Mouse (Mus musculus): Measurements from ENCODE around the gene Rhoa. TPM values are rescaled to one million over a fixed set of nuclear protein-coding genes. Genes with fewer than 3 reads are reported as not detected.

Rhoa gene
- 82.9 and 125 TPM in 2 replicates for total RNA-seq (2012; rRNA removed)

DNA sequence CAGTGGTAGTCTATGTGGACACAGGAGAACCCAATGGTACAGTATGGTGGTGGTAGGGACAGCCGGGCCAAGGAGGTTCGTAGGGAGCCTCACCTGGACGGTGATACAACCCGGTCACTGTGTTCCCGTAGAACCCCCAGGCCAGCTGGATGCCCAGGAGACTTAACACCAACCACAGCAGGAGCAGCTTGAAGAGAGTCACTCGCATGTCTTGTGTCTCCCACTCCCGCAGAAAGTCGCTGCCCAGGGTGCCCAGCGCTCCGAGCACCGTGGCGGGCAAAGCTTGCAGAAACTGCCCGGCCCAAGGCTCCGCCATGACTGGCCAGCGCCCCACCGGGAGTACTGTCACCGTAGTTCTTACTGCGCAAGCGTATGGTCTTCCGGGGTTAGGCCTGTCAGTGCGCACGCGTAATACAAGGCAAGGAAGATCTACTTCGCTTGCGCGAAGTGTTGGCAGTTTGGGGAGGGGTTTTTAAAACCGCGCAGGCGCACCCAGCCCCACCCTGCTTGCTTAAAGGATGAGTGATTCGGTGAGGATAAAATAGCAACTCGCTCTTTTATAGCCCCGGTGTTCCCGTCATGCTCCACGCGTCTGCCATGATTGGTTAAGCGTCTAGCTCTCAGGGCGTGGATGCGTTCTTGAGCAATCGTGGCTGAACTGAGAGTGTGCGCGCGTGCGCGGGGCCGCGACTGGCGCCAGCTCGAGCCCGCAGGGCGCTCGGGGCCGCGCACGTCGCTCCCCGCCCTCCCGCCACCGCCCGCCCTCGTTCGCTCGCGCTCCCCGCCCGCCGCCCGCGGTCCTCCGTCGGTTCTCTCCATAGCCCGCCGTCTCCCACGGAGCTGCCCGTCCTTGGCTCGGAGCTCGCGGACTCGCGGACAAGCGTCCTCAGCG lies at the start of gene Rhoa, which contains the start of gene Tcta:
Gene Rhoa, plus strand, starts transcription at position 501 of the 892 bp plus-strand sequence.
Gene Tcta, minus strand, starts transcription at position 532 of the 892 bp plus-strand sequence.
- DNase-seq (ENCODE audit: low read depth, low spot score): peak; percentile 99
- Histone ChIP-seq H3K4me1 (ENCODE audit: control insufficient read depth in 2 of 2, insufficient read depth in 2 of 2, low read length in 2 of 2, poor library complexity in 1 of 2) (peaks cover 9% of the 10 kb centered on the region in 2 experiments), H3K36me3 (ENCODE audit: control insufficient read depth, insufficient read depth, low read length, poor library complexity, severe bottlenecking) (peaks cover 17% of the 10 kb centered on the region), H3K9ac (ENCODE audit: insufficient read depth, low read depth, low read length, poor library complexity, severe bottlenecking) (peak within 1 kb of the TSS; percentile 99), H3K27ac (ENCODE audit: insufficient read depth, low read depth, low read length, poor library complexity, severe bottlenecking) (peak within 1 kb of the TSS; percentile 97), H3K4me3 (ENCODE audit: insufficient read depth in 1 of 2, low read depth in 1 of 2, low read length in 2 of 2, poor library complexity in 1 of 2, severe bottlenecking in 1 of 2) (peak within 1 kb of the TSS; percentile 98), H3K9me3 (ENCODE audit: control insufficient read depth, insufficient read depth, low read depth, low read length) (no peaks in the 10 kb centered on the region)
- TF ChIP-seq HCFC1 (IDR thresholded peaks at IDR 0.05; ENCODE audit: borderline replicate concordance, insufficient read depth, low read length): 0 out of 2 replicates have a peak, but pooled peaks have one; percentile 47
- no peak for TF ChIP-seq CHD2 (IDR thresholded peaks at IDR 0.05; ENCODE audit: low read depth, low read length)
- in situ Hi-C loops (cut with MboI; ENCODE audit: low sequenced_read_pairs in 2 of 2, unreplicated experiment in 2 of 2): no loop called here

DNA sequence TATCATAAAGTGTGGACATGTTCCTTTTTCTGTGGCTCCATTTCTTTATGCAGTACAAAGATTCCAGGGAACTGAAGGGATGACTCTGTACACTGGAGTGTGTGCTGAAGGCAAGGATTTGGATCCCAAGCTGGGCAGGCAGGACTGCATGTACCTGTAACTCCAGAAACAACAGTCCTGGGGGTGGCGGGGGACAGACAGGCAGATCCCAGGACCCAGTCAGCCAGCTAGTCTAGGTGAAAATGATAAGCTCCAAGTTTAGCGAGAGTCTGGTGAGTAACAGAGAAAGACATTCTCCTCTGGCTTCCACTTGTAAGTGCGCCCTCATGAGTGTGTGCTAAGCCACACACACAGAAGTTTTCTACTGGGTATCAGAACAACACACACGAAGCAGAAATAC lies 45.4 kb upstream of the Rhoa start:
- no peak for DNase-seq (ENCODE audit: low read depth, low spot score)
- TF ChIP-seq MAFK (IDR thresholded peaks at IDR 0.05; ENCODE audit: insufficient read depth, low read depth, low read length) (no peak), ZNF384 (IDR thresholded peaks at IDR 0.05; ENCODE audit: low read depth, low read length) (no peak), CHD2 (IDR thresholded peaks at IDR 0.05; ENCODE audit: low read depth, low read length) (no peak), HCFC1 (IDR thresholded peaks at IDR 0.05; ENCODE audit: borderline replicate concordance, insufficient read depth, low read length) (no peak), ZC3H11A (IDR thresholded peaks at IDR 0.05; ENCODE audit: borderline replicate concordance, low read depth, low read length) (no peak)
- H3K4me3 ChIP-seq (ENCODE audit: insufficient read depth in 1 of 2, low read depth in 1 of 2, low read length in 2 of 2, poor library complexity in 1 of 2, severe bottlenecking in 1 of 2): no peak overlapping the region; a peak in 1 of 4 replicates
- H3K9ac ChIP-seq (ENCODE audit: insufficient read depth, low read depth, low read length, poor library complexity, severe bottlenecking): no peak overlapping the region
- in situ Hi-C loops (cut with MboI; ENCODE audit: low sequenced_read_pairs in 2 of 2, unreplicated experiment in 2 of 2): no loop called here
- H3K27ac ChIP-seq (ENCODE audit: insufficient read depth, low read depth, low read length, poor library complexity, severe bottlenecking): no peak overlapping the region
- 0 out of 2 replicates have a peak, but pooled peaks cover 3% of the 10 kb centered on the region for H3K36me3 ChIP-seq (ENCODE audit: control insufficient read depth, insufficient read depth, low read length, poor library complexity, severe bottlenecking)
- H3K4me1 ChIP-seq (ENCODE audit: control insufficient read depth in 2 of 2, insufficient read depth in 2 of 2, low read length in 2 of 2, poor library complexity in 1 of 2): peaks cover 10 to 12% of the 10 kb centered on the region in 2 experiments; a peak in 3 of 4 replicates
- H3K9me3 ChIP-seq (ENCODE audit: control insufficient read depth, insufficient read depth, low read depth, low read length): no peaks in the 10 kb centered on the region

DNA sequence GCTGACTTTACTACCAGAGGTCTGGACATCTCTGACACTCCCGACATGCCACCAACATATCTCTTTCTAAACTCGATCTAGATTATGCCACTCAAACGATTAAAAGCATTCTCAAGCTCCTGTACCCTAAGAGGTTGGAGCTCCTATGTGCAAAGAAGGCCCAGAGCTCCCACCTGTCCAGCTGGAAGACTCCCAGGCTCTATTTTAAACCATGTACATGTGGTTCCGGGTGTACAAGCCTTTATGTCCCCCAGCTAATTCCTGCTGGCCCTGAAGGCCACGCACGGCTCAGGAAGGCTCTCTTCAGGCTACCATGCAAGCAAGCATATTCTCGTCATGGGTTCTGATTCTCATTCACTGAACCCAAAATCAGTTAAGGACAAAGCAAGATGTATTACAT lies 44.1 kb upstream of the Rhoa start:
- peaks cover 8 to 14% of the 10 kb centered on the region in 2 experiments; a peak in 3 of 4 replicates for H3K4me1 ChIP-seq (ENCODE audit: control insufficient read depth in 2 of 2, insufficient read depth in 2 of 2, low read length in 2 of 2, poor library complexity in 1 of 2)
- H3K4me3 ChIP-seq (ENCODE audit: insufficient read depth in 1 of 2, low read depth in 1 of 2, low read length in 2 of 2, poor library complexity in 1 of 2, severe bottlenecking in 1 of 2): peak overlapping the region; percentile 83 to 91
- TF ChIP-seq HCFC1 (IDR thresholded peaks at IDR 0.05; ENCODE audit: borderline replicate concordance, insufficient read depth, low read length) (no peak), MAFK (IDR thresholded peaks at IDR 0.05; ENCODE audit: insufficient read depth, low read depth, low read length) (no peak), ZNF384 (IDR thresholded peaks at IDR 0.05; ENCODE audit: low read depth, low read length) (no peak), CHD2 (IDR thresholded peaks at IDR 0.05; ENCODE audit: low read depth, low read length) (no peak), ZC3H11A (IDR thresholded peaks at IDR 0.05; ENCODE audit: borderline replicate concordance, low read depth, low read length) (no peak)
- H3K36me3 ChIP-seq (ENCODE audit: control insufficient read depth, insufficient read depth, low read length, poor library complexity, severe bottlenecking): 0 out of 2 replicates have a peak, but pooled peaks cover 3% of the 10 kb centered on the region
- DNase-seq (ENCODE audit: low read depth, low spot score): no peak
- no peak overlapping the region for H3K27ac ChIP-seq (ENCODE audit: insufficient read depth, low read depth, low read length, poor library complexity, severe bottlenecking)
- no peaks in the 10 kb centered on the region for H3K9me3 ChIP-seq (ENCODE audit: control insufficient read depth, insufficient read depth, low read depth, low read length)
- in situ Hi-C loops (cut with MboI; ENCODE audit: low sequenced_read_pairs in 2 of 2, unreplicated experiment in 2 of 2): no loop called here
- peak overlapping the region; percentile 41; the same call in 1 of the 2 replicates for H3K9ac ChIP-seq (ENCODE audit: insufficient read depth, low read depth, low read length, poor library complexity, severe bottlenecking)

DNA sequence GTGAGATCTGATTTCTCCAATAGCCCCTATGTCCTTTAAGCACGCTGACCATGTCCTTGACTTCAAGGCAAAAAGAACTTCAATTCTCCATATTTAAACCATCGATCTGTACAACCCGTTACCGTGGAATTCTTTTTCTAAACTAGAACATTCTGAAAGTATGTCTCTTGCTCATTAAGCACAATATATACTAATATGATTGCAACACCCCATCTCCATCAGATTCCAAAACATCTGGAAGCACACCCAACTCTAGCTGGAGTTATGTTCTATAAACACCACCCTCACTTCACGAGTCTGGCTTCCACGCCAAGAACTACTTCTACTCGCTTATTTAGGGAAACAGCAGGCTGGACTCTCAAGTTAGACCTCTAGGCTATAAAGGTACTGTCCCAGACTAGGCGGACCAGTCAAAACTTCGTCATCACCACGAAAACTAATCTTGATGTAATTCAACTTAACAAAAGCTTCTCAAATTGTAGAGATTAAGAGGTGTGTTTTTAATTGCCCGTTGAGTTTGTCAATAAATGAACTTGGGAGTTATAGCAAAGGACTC lies 43.4 kb upstream of the Rhoa start:
- Histone ChIP-seq H3K36me3 (ENCODE audit: control insufficient read depth, insufficient read depth, low read length, poor library complexity, severe bottlenecking) (0 out of 2 replicates have a peak, but pooled peaks cover 3% of the 10 kb centered on the region), H3K27ac (ENCODE audit: insufficient read depth, low read depth, low read length, poor library complexity, severe bottlenecking) (no peak overlapping the region; the same call in 1 of the 2 replicates), H3K9me3 (ENCODE audit: control insufficient read depth, insufficient read depth, low read depth, low read length) (no peaks in the 10 kb centered on the region), H3K4me3 (ENCODE audit: insufficient read depth in 1 of 2, low read depth in 1 of 2, low read length in 2 of 2, poor library complexity in 1 of 2, severe bottlenecking in 1 of 2) (peak overlapping the region; percentile 83 to 91), H3K4me1 (ENCODE audit: control insufficient read depth in 2 of 2, insufficient read depth in 2 of 2, low read length in 2 of 2, poor library complexity in 1 of 2) (peaks cover 8 to 17% of the 10 kb centered on the region in 2 experiments; a peak in 3 of 4 replicates), H3K9ac (ENCODE audit: insufficient read depth, low read depth, low read length, poor library complexity, severe bottlenecking) (peak overlapping the region; percentile 92)
- no peak for DNase-seq (ENCODE audit: low read depth, low spot score)
- no peak for TF ChIP-seq ZC3H11A (IDR thresholded peaks at IDR 0.05; ENCODE audit: borderline replicate concordance, low read depth, low read length)
- TF ChIP-seq MAFK (IDR thresholded peaks at IDR 0.05; ENCODE audit: insufficient read depth, low read depth, low read length): no peak
- no peak for TF ChIP-seq CHD2 (IDR thresholded peaks at IDR 0.05; ENCODE audit: low read depth, low read length)
- TF ChIP-seq ZNF384 (IDR thresholded peaks at IDR 0.05; ENCODE audit: low read depth, low read length): no peak
- no peak for TF ChIP-seq HCFC1 (IDR thresholded peaks at IDR 0.05; ENCODE audit: borderline replicate concordance, insufficient read depth, low read length)
- in situ Hi-C loops (cut with MboI; ENCODE audit: low sequenced_read_pairs in 2 of 2, unreplicated experiment in 2 of 2): no loop called here

All from ES-E14 (cell line).